Mouse (Mus musculus) midbrain, embryonic 14.5 days (tissue): ENCODE data around the gene 1500009C09Rik. TPM values are rescaled to one million over a fixed set of nuclear protein-coding genes. Genes with fewer than 3 reads are reported as not detected.

Experiments
- ATAC-seq: fragments of 200-750 bp; cut with Nextera tagmentation; 2 replicates; pipeline ENCODE4 v1.8.0; 2017; ENCODE audit warnings: moderate number of reproducible peaks, moderate library complexity; ENCODE audit not compliant: low FRiP score, low TSS enrichment
- DNase-seq: peaks from one replicate; pipeline ENCODE4 v3.0.0-alpha.2; 2015
- H3K27ac ChIP-seq: fragments of 300-500 bp; sonication (generic); replicated peaks from 2 replicates; pipeline ENCODE4 v1.5.1; 2014; ENCODE audit warnings: mild to moderate bottlenecking, low read depth, low read length, moderate library complexity
- H3K27me3 ChIP-seq: fragments of 300-500 bp; sonication (generic); 2 replicates; pipeline ENCODE4 v1.6.1; 2014; ENCODE audit warnings: low read length, control low read depth, mixed read lengths; ENCODE audit not compliant: control insufficient read depth, insufficient read depth
- H3K36me3 ChIP-seq: fragments of 300-500 bp; sonication (generic); 2 replicates; pipeline ENCODE4 v1.6.1; 2014; ENCODE audit warnings: low read length, control low read depth; ENCODE audit not compliant: control insufficient read depth, insufficient read depth
- H3K4me1 ChIP-seq: fragments of 300-500 bp; sonication (generic); 2 replicates; pipeline ENCODE4 v1.6.1; 2014; ENCODE audit warnings: mild to moderate bottlenecking, antibody characterized with exemption, low read length, control low read depth; ENCODE audit not compliant: control insufficient read depth, insufficient read depth
- H3K4me2 ChIP-seq: fragments of 300-500 bp; sonication (generic); 2 replicates; pipeline ENCODE4 v1.6.1; 2014; ENCODE audit warnings: mild to moderate bottlenecking, low read length, moderate library complexity
- H3K4me3 ChIP-seq: fragments of 300-500 bp; sonication (generic); replicated peaks from 2 replicates; pipeline ENCODE4 v1.5.1; 2014; ENCODE audit warnings: low read depth, low read length
- H3K9ac ChIP-seq: fragments of 300-500 bp; sonication (generic); replicated peaks from 2 replicates; pipeline ENCODE4 v1.6.1; 2014; ENCODE audit warnings: mild to moderate bottlenecking, low read length, moderate library complexity
- H3K9me3 ChIP-seq: fragments of 300-500 bp; sonication (generic); 2 replicates; pipeline ENCODE4 v1.6.1; 2016; ENCODE audit warnings: low read length, control low read depth, mixed read lengths; ENCODE audit not compliant: control insufficient read depth
- WGBS: fragments of 180-500 bp; shearing (Covaris S2); extraction: QIAGEN DNeasy Blood & Tissue Kit; methylation state at CpG from one replicate; pipeline ENCODE4 v1.1.7; 2014; 5-methylcytosine and 5-hydroxymethylcytosine counted together
- polyA plus RNA-seq: library from polyadenylated mRNA; unstranded; fragments of >200 nt; fragmentation: Nextera tagmentation; extraction: Ambion mirVana; gene quantifications from 2 replicates; pipeline ENCODE4 v1.2.1, GENCODE M21; 2014

Gene 1500009C09Rik
- polyA plus RNA-seq, 1 experiment from 2014 or later = 12.2 TPM

GRCm38 (mm10) chr15:82217039-82217438, 35.2 kb upstream of the 1500009C09Rik start:
- Histone ChIP-seq H3K4me1 (0 out of 2 replicates have a peak, but pooled peaks cover 15% of the 10 kb centered on the region), H3K9me3 (no peaks in the 10 kb centered on the region), H3K4me2 (no peak overlapping the region), H3K27ac (no peak overlapping the region), H3K36me3 (no peaks in the 10 kb centered on the region), H3K27me3 (peaks cover 36% of the 10 kb centered on the region), H3K4me3 (no peak overlapping the region), H3K9ac (no peak overlapping the region)
- ATAC-seq (no peak), DNase-seq (no peak)
- 1% methylated on average over 7 of the region's 7 CpGs for WGBS

GRCm38 (mm10) chr15:82217980-82218379, 34.2 kb upstream of the 1500009C09Rik start:
- 27% methylated on average over 9 of the region's 9 CpGs for WGBS
- Histone ChIP-seq H3K9me3 (no peaks in the 10 kb centered on the region), H3K4me1 (0 out of 2 replicates have a peak, but pooled peaks cover 14% of the 10 kb centered on the region), H3K36me3 (no peaks in the 10 kb centered on the region), H3K4me2 (no peak overlapping the region), H3K9ac (no peak overlapping the region), H3K4me3 (no peak overlapping the region), H3K27ac (no peak overlapping the region), H3K27me3 (peaks cover 27% of the 10 kb centered on the region)
- DNase-seq (no peak), ATAC-seq (no peak)

- H3K9me3 ChIP-seq = no peaks in the 10 kb centered on the region
- H3K4me1 ChIP-seq = peaks cover 19% of the 10 kb centered on the region; the same call in 1 of the 2 replicates
- H3K9ac ChIP-seq = no peak overlapping the region
- H3K4me3 ChIP-seq = no peak overlapping the region
- DNase-seq (no peak), ATAC-seq (no peak)
- H3K36me3 ChIP-seq = no peaks in the 10 kb centered on the region
- no peak overlapping the region for H3K27ac ChIP-seq
- 81% methylated on average over 26 of the region's 26 CpGs for WGBS
- peaks cover 18% of the 10 kb centered on the region for H3K27me3 ChIP-seq
- no peak overlapping the region for H3K4me2 ChIP-seq
Measured at GRCm38 (mm10) chr15:82218778-82219666, 33.2 kb upstream of the 1500009C09Rik start.

- no peak for ATAC-seq
- no peaks in the 10 kb centered on the region for H3K36me3 ChIP-seq
- no peak overlapping the region for H3K4me2 ChIP-seq
- H3K27ac ChIP-seq = no peak overlapping the region
- no peak overlapping the region for H3K4me3 ChIP-seq
- no peaks in the 10 kb centered on the region for H3K9me3 ChIP-seq
- H3K9ac ChIP-seq = no peak overlapping the region
- WGBS = 59% methylated on average over 12 of the region's 12 CpGs
- H3K4me1 ChIP-seq = peaks cover 24% of the 10 kb centered on the region; the same call in 1 of the 2 replicates
- H3K27me3 ChIP-seq = peaks cover 12% of the 10 kb centered on the region
- DNase-seq = no peak
Measured at GRCm38 (mm10) chr15:82220003-82220675, 32.1 kb upstream of the 1500009C09Rik start.

GRCm38 (mm10) chr15:82221104-82221860, 30.9 kb upstream of the 1500009C09Rik start:
- Histone ChIP-seq H3K36me3 (no peaks in the 10 kb centered on the region), H3K4me3 (no peak overlapping the region)

GRCm38 (mm10) chr15:82223251-82223650, 28.9 kb upstream of the 1500009C09Rik start:
- Histone ChIP-seq H3K36me3 (no peaks in the 10 kb centered on the region), H3K9ac (no peak overlapping the region), H3K27ac (no peak overlapping the region), H3K9me3 (no peaks in the 10 kb centered on the region), H3K4me1 (peaks cover 10% of the 10 kb centered on the region; the same call in 1 of the 2 replicates), H3K4me2 (peak overlapping the region; percentile 63; the same call in 1 of the 2 replicates), H3K27me3 (peaks cover 3% of the 10 kb centered on the region; the same call in 1 of the 2 replicates), H3K4me3 (no peak overlapping the region)
- WGBS = 46% methylated on average over 7 of the region's 7 CpGs
- DNase-seq (no peak), ATAC-seq (no peak)

More at GRCm38 (mm10) chr15:82221104-82221860, 30.9 kb upstream of the 1500009C09Rik start:
- no peak for ATAC-seq
- H3K4me2 ChIP-seq = no peak overlapping the region
- no peak for DNase-seq
- peaks cover 3% of the 10 kb centered on the region; the same call in 1 of the 2 replicates for H3K27me3 ChIP-seq
- H3K27ac ChIP-seq = no peak overlapping the region
- WGBS = 67% methylated on average over 14 of the region's 14 CpGs
- no peaks in the 10 kb centered on the region for H3K9me3 ChIP-seq
- peaks cover 20% of the 10 kb centered on the region; the same call in 1 of the 2 replicates for H3K4me1 ChIP-seq
- no peak overlapping the region for H3K9ac ChIP-seq

- Histone ChIP-seq H3K4me1 (peaks cover 10% of the 10 kb centered on the region; the same call in 1 of the 2 replicates), H3K9me3 (no peaks in the 10 kb centered on the region), H3K27ac (no peak within 1 kb of the TSS), H3K27me3 (peaks cover 3% of the 10 kb centered on the region; the same call in 1 of the 2 replicates), H3K4me3 (peak within 1 kb of the TSS; percentile 29), H3K9ac (peak within 1 kb of the TSS; percentile 36; the same call in 1 of the 2 replicates), H3K4me2 (peak within 1 kb of the TSS; percentile 63), H3K36me3 (no peaks in the 10 kb centered on the region)
- no peak; the same call in 1 of the 2 replicates for ATAC-seq
- WGBS = 1% methylated on average over 43 of the region's 44 CpGs
- no peak for DNase-seq
Measured at GRCm38 (mm10) chr15:82223657-82224601, 28.3 kb upstream of the 1500009C09Rik start, which contains the start of gene Tnfrsf13c. Gene Tnfrsf13c (minus strand): TSS chr15:82224369.
